Mouse (Mus musculus): Measurements from ENCODE around the gene Snap91.

Gene Snap91

GRCm38 (mm10) chr9:86817673-86818072 lies 62.8 kb downstream of the Snap91 start:
- DNase-seq (ENCODE audit: extremely low spot score, low read depth, low spot score), result no peak

- no peak for DNase-seq (ENCODE audit: extremely low spot score, low read depth, low spot score)
These were observed 66.1 kb downstream of the Snap91 start for GRCm38 (mm10) chr9:86814340-86814739.

- DNase-seq (ENCODE audit: extremely low spot score, low read depth, low spot score), result no peak
These were observed 67.1 kb downstream of the Snap91 start for GRCm38 (mm10) chr9:86813327-86813726.

- DNase-seq (ENCODE audit: extremely low spot score, low read depth, low spot score), result no peak
These were observed 69.7 kb downstream of the Snap91 start for GRCm38 (mm10) chr9:86810696-86811232.

GRCm38 (mm10) chr9:86810213-86810612 lies 70.2 kb downstream of the Snap91 start:
- DNase-seq (ENCODE audit: extremely low spot score, low read depth, low spot score), result no peak

- no peak for DNase-seq (ENCODE audit: extremely low spot score, low read depth, low spot score)
These were observed 79.8 kb downstream of the Snap91 start for GRCm38 (mm10) chr9:86800600-86801163.

GRCm38 (mm10) chr9:86799099-86799498 lies 81.4 kb downstream of the Snap91 start:
- DNase-seq (ENCODE audit: extremely low spot score, low read depth, low spot score), result no peak

GRCm38 (mm10) chr9:86798686-86799085 lies 81.8 kb downstream of the Snap91 start:
- DNase-seq (ENCODE audit: extremely low spot score, low read depth, low spot score), result no peak

- DNase-seq (ENCODE audit: extremely low spot score, low read depth, low spot score), result no peak
These were observed 82.3 kb downstream of the Snap91 start for GRCm38 (mm10) chr9:86798129-86798528.

- no peak for DNase-seq (ENCODE audit: extremely low spot score, low read depth, low spot score)
These were observed 82.9 kb downstream of the Snap91 start for GRCm38 (mm10) chr9:86797553-86797952.

- no peak for DNase-seq (ENCODE audit: extremely low spot score, low read depth, low spot score)
These were observed 85.2 kb downstream of the Snap91 start for GRCm38 (mm10) chr9:86795236-86795635.

- no peak for DNase-seq (ENCODE audit: extremely low spot score, low read depth, low spot score)
These were observed 88.5 kb downstream of the Snap91 start for GRCm38 (mm10) chr9:86791927-86792326.

- no peak for DNase-seq (ENCODE audit: extremely low spot score, low read depth, low spot score)
These were observed 91.3 kb downstream of the Snap91 start for GRCm38 (mm10) chr9:86789186-86789585.

- DNase-seq (ENCODE audit: extremely low spot score, low read depth, low spot score), result no peak
These were observed 97.6 kb downstream of the Snap91 start for GRCm38 (mm10) chr9:86782836-86783235.

GRCm38 (mm10) chr9:86781426-86781825 lies 99.0 kb downstream of the Snap91 start:
- no peak for DNase-seq (ENCODE audit: extremely low spot score, low read depth, low spot score)

GRCm38 (mm10) chr9:86778212-86778611 lies 102.2 kb downstream of the Snap91 start:
- DNase-seq (ENCODE audit: extremely low spot score, low read depth, low spot score), result no peak

- DNase-seq (ENCODE audit: extremely low spot score, low read depth, low spot score), result no peak
These were observed 103.1 kb downstream of the Snap91 start for GRCm38 (mm10) chr9:86777309-86777708.

- DNase-seq (ENCODE audit: extremely low spot score, low read depth, low spot score), result no peak
These were observed 105.1 kb downstream of the Snap91 start for GRCm38 (mm10) chr9:86775374-86775773.

- no peak for DNase-seq (ENCODE audit: extremely low spot score, low read depth, low spot score)
These were observed 106.5 kb downstream of the Snap91 start for GRCm38 (mm10) chr9:86773996-86774395.

GRCm38 (mm10) chr9:86772897-86773296 lies 107.6 kb downstream of the Snap91 start:
- DNase-seq (ENCODE audit: extremely low spot score, low read depth, low spot score), result no peak

- DNase-seq (ENCODE audit: extremely low spot score, low read depth, low spot score), result no peak
These were observed 113.5 kb downstream of the Snap91 start for GRCm38 (mm10) chr9:86766991-86767390.

- no peak for DNase-seq (ENCODE audit: extremely low spot score, low read depth, low spot score)
These were observed 116.5 kb downstream of the Snap91 start for GRCm38 (mm10) chr9:86764002-86764401.

Measured in hindlimb bud, embryonic 11.5 days (tissue).